In genomic region chr10:36803705-36804104, GRCm38 (mm10) we compare ENCODE assay signal across 11 mouse cellular contexts.
DNase-seq lines count a peak whose midpoint lies in the region; ATAC-seq and TF ChIP-seq lines count a peak whose summit lies in the region.
"Had no signal": no experiment of that assay in that cellular context is flagged by ENCODE, and none has a peak within 500 bp of the region (broad histone marks: within the 10 kb centered on the region; RNA-seq: fewer than 3 reads in every experiment).

No protein-coding gene starts in this region.

- no peaks in the 10 kb centered on the region for H3K36me3 ChIP-seq in hindbrain, embryonic 10.5 days
- H3K36me3 ChIP-seq in hindbrain, embryonic 16.5 days (ENCODE audit: control insufficient read depth, insufficient read depth, low read length), result no peaks in the 10 kb centered on the region
- no peaks in the 10 kb centered on the region for H3K36me3 ChIP-seq in midbrain, embryonic 12.5 days
- no peaks in the 10 kb centered on the region for H3K36me3 ChIP-seq in midbrain, embryonic 13.5 days
- no peaks in the 10 kb centered on the region for H3K36me3 ChIP-seq in embryonic facial prominence, embryonic 12.5 days
- H3K36me3 ChIP-seq: intestine, embryonic 15.5 days; neural tube, embryonic 15.5 days had no signal

- no peak overlapping the region for H3K4me2 ChIP-seq in hindbrain, embryonic 16.5 days (ENCODE audit: low read length)
- H3K4me2 ChIP-seq in midbrain, embryonic 12.5 days (replicated peaks), result no peak overlapping the region
- H3K4me2 ChIP-seq in midbrain, embryonic 13.5 days (replicated peaks), result no peak overlapping the region
- H3K4me2 ChIP-seq in embryonic facial prominence, embryonic 12.5 days (replicated peaks), result no peak overlapping the region
- H3K4me2 ChIP-seq: intestine, embryonic 15.5 days; neural tube, embryonic 15.5 days had no signal

- DNase-seq in hindbrain, embryonic 10.5 days (ENCODE audit: low spot score), result peak; percentile 42
- DNase-seq in right cerebral cortex, postnatal 14 days, result no peak
- DNase-seq in cerebellum, adult 2 months, result no peak
- DNase-seq: adrenal gland, adult 8-10 months; thymus, postnatal 14 days had no signal

- peak overlapping the region; percentile 72; the same call in 1 of the 2 replicates for H3K27ac ChIP-seq in hindbrain, embryonic 10.5 days
- H3K27ac ChIP-seq in hindbrain, embryonic 16.5 days (ENCODE audit: low read depth, low read length), result no peak overlapping the region
- no peak overlapping the region for H3K27ac ChIP-seq in midbrain, embryonic 12.5 days (replicated peaks)
- H3K27ac ChIP-seq in midbrain, embryonic 13.5 days, result no peak overlapping the region
- H3K27ac ChIP-seq in embryonic facial prominence, embryonic 12.5 days, result no peak overlapping the region
- H3K27ac ChIP-seq in cerebellum, adult 2 months (ENCODE audit: insufficient read depth, low read length), result no peak overlapping the region
- H3K27ac ChIP-seq: intestine, embryonic 15.5 days; neural tube, embryonic 15.5 days had no signal

- no peak for TF ChIP-seq POLR2A in cerebellum, adult 2 months (IDR thresholded peaks at IDR 0.05; ENCODE audit: borderline replicate concordance, insufficient read depth, low read length)

- H3K4me1 ChIP-seq in hindbrain, embryonic 10.5 days (replicated peaks), result peaks cover 30% of the 10 kb centered on the region
- H3K4me1 ChIP-seq in hindbrain, embryonic 16.5 days (ENCODE audit: control insufficient read depth, insufficient read depth, low read depth, low read length), result 0 out of 2 replicates have a peak, but pooled peaks cover 3% of the 10 kb centered on the region
- H3K4me1 ChIP-seq in midbrain, embryonic 12.5 days, result peaks cover 6% of the 10 kb centered on the region; the same call in 1 of the 2 replicates
- H3K4me1 ChIP-seq in midbrain, embryonic 13.5 days (replicated peaks), result peaks cover 8% of the 10 kb centered on the region; the same call in 1 of the 2 replicates
- peaks cover 9% of the 10 kb centered on the region; the same call in 1 of the 2 replicates for H3K4me1 ChIP-seq in embryonic facial prominence, embryonic 12.5 days
- H3K4me1 ChIP-seq in cerebellum, adult 2 months (ENCODE audit: control insufficient read depth, insufficient read depth, low read length), result no peaks in the 10 kb centered on the region
- H3K4me1 ChIP-seq: intestine, embryonic 15.5 days had no signal

- no peak overlapping the region for H3K9ac ChIP-seq in hindbrain, embryonic 16.5 days (ENCODE audit: low read depth, low read length)
- no peak overlapping the region for H3K9ac ChIP-seq in midbrain, embryonic 12.5 days (replicated peaks)
- H3K9ac ChIP-seq in midbrain, embryonic 13.5 days (replicated peaks), result no peak overlapping the region
- H3K9ac ChIP-seq in embryonic facial prominence, embryonic 12.5 days, result no peak overlapping the region
- H3K9ac ChIP-seq: intestine, embryonic 15.5 days; neural tube, embryonic 15.5 days had no signal

- H3K4me3 ChIP-seq in hindbrain, embryonic 10.5 days, result no peak overlapping the region
- no peak overlapping the region for H3K4me3 ChIP-seq in hindbrain, embryonic 16.5 days (ENCODE audit: low read length)
- no peak overlapping the region for H3K4me3 ChIP-seq in midbrain, embryonic 12.5 days
- no peak overlapping the region for H3K4me3 ChIP-seq in midbrain, embryonic 13.5 days (replicated peaks)
- H3K4me3 ChIP-seq in embryonic facial prominence, embryonic 12.5 days, result no peak overlapping the region
- H3K4me3 ChIP-seq in cerebellum, adult 2 months (replicated peaks; ENCODE audit: insufficient read depth, low read depth, low read length), result no peak overlapping the region
- H3K4me3 ChIP-seq: intestine, embryonic 15.5 days; neural tube, embryonic 15.5 days had no signal

- H3K27me3 ChIP-seq in hindbrain, embryonic 10.5 days (ENCODE audit: insufficient read depth, poor library complexity, severe bottlenecking), result no peaks in the 10 kb centered on the region
- no peaks in the 10 kb centered on the region for H3K27me3 ChIP-seq in hindbrain, embryonic 16.5 days (replicated peaks; ENCODE audit: control insufficient read depth, insufficient read depth, low read length)
- H3K27me3 ChIP-seq in midbrain, embryonic 12.5 days, result no peaks in the 10 kb centered on the region
- no peaks in the 10 kb centered on the region for H3K27me3 ChIP-seq in midbrain, embryonic 13.5 days
- H3K27me3 ChIP-seq in embryonic facial prominence, embryonic 12.5 days, result no peaks in the 10 kb centered on the region
- H3K27me3 ChIP-seq in cerebellum, adult 2 months (ENCODE audit: control insufficient read depth, insufficient read depth, low read length), result no peaks in the 10 kb centered on the region
- H3K27me3 ChIP-seq: intestine, embryonic 15.5 days; neural tube, embryonic 15.5 days had no signal

- no peaks in the 10 kb centered on the region for H3K9me3 ChIP-seq in hindbrain, embryonic 10.5 days
- no peaks in the 10 kb centered on the region for H3K9me3 ChIP-seq in hindbrain, embryonic 16.5 days (ENCODE audit: control insufficient read depth, low read length)
- H3K9me3 ChIP-seq in midbrain, embryonic 12.5 days, result no peaks in the 10 kb centered on the region
- no peaks in the 10 kb centered on the region for H3K9me3 ChIP-seq in midbrain, embryonic 13.5 days
- H3K9me3 ChIP-seq in embryonic facial prominence, embryonic 12.5 days, result no peaks in the 10 kb centered on the region
- H3K9me3 ChIP-seq: intestine, embryonic 15.5 days; neural tube, embryonic 15.5 days had no signal

- ATAC-seq in hindbrain, embryonic 16.5 days, result no peak
- peak; percentile 58; the same call in 1 of the 2 replicates for ATAC-seq in midbrain, embryonic 12.5 days (ENCODE audit: low FRiP score, low read depth)
- no peak for ATAC-seq in midbrain, embryonic 13.5 days
- 0 out of 2 replicates have a peak, but pooled peaks have one; percentile 72 for ATAC-seq in embryonic facial prominence, embryonic 12.5 days (ENCODE audit: insufficient number of reproducible peaks, insufficient read depth, low FRiP score, low TSS enrichment)
- ATAC-seq: intestine, embryonic 15.5 days had no signal

- 5% methylated on average over 2 of the region's 2 CpGs for WGBS in hindbrain, embryonic 10.5 days
- 3% methylated on average over 2 of the region's 2 CpGs for WGBS in hindbrain, embryonic 16.5 days
- 5% methylated on average over 2 of the region's 2 CpGs for WGBS in midbrain, embryonic 12.5 days
- 8% methylated on average over 2 of the region's 2 CpGs for WGBS in midbrain, embryonic 13.5 days
- 6% methylated on average over 2 of the region's 2 CpGs for WGBS in embryonic facial prominence, embryonic 12.5 days
- 40% methylated on average over 2 of the region's 2 CpGs for WGBS in cerebellum, adult 2 months

- no peak for TF ChIP-seq CTCF in cerebellum, adult 2 months (IDR thresholded peaks at IDR 0.05; ENCODE audit: borderline replicate concordance, insufficient read depth, low read depth, low read length)

Comparison
In these comparisons a context has a peak if more than half of its experiments do, and no peak if none do; other contexts are left out.
1. ATAC-seq: peak in midbrain, embryonic 12.5 days (single experiment) and embryonic facial prominence, embryonic 12.5 days (single experiment); none in hindbrain, embryonic 16.5 days (single experiment) and midbrain, embryonic 13.5 days (single experiment).